Mouse (Mus musculus) liver, embryonic 14.5 days (tissue): Measurements from ENCODE around the gene Srrd. TPM values are rescaled to one million over a fixed set of nuclear protein-coding genes. Genes with fewer than 3 reads are reported as not detected.
A peak's percentile ranks its signal among the peaks of the same experiment; 100 is the strongest.

Source experiments
- ATAC-seq: fragments of 200-750 bp; cut with Nextera tagmentation; 2 replicates; pipeline ENCODE4 v1.8.0; 2017; ENCODE audit warnings: moderate number of reproducible peaks, mild to moderate bottlenecking, moderate library complexity; ENCODE audit not compliant: insufficient read depth
- DNase-seq, 3 experiments: peaks; one replicate each; pipeline ENCODE4 v3.0.0-alpha.2; 2012 to 2013; ENCODE audit warnings: low read depth in 3 of 3, low spot score in 3 of 3
- H3K27ac ChIP-seq: fragments of 300-500 bp; sonication (generic); 2 replicates; pipeline ENCODE4 v1.5.1; 2014; ENCODE audit warnings: moderate library complexity, mild to moderate bottlenecking, control low read depth, inconsistent platforms
- H3K27me3 ChIP-seq: fragments of 300-500 bp; sonication (generic); 2 replicates; pipeline ENCODE4 v1.6.1; 2014; ENCODE audit warnings: mild to moderate bottlenecking, low read length, moderate library complexity; ENCODE audit not compliant: control insufficient read depth, insufficient read depth
- H3K36me3 ChIP-seq: fragments of 300-500 bp; sonication (generic); replicated peaks from 2 replicates; pipeline ENCODE4 v1.6.1; 2014; ENCODE audit warnings: low read depth; ENCODE audit not compliant: control insufficient read depth, insufficient read depth
- H3K4me1 ChIP-seq, 2 experiments: fragments of 200-500 bp in 1 of 2; fragments of 300-500 bp in 1 of 2; sonication (generic) in 1 of 2; replicated peaks; 2 replicates each; pipeline ENCODE4 v1.6.1; 2012 to 2014; ENCODE audit warnings: antibody characterized with exemption in 1 of 2, inconsistent platforms in 1 of 2, low read length in 1 of 2; ENCODE audit not compliant: control insufficient read depth in 2 of 2, insufficient read depth in 2 of 2
- H3K4me2 ChIP-seq: fragments of 300-500 bp; sonication (generic); 2 replicates; pipeline ENCODE4 v1.6.1; 2014; ENCODE audit warnings: low read depth, mild to moderate bottlenecking, control low read depth, moderate library complexity
- H3K4me3 ChIP-seq, 2 experiments: fragments of 200-500 bp in 1 of 2; fragments of 300-500 bp in 1 of 2; sonication (generic) in 1 of 2; 2 replicates each; pipeline ENCODE4 v1.5.1; 2012 to 2014; ENCODE audit warnings: low read depth in 2 of 2, low read length in 2 of 2, mild to moderate bottlenecking in 2 of 2, control low read depth in 1 of 2, inconsistent platforms in 1 of 2, moderate library complexity in 1 of 2; ENCODE audit not compliant: insufficient read depth in 1 of 2
- H3K9ac ChIP-seq: fragments of 300-500 bp; sonication (generic); replicated peaks from 2 replicates; pipeline ENCODE4 v1.6.1; 2014; ENCODE audit warnings: mild to moderate bottlenecking, control low read depth, moderate library complexity
- H3K9me3 ChIP-seq: fragments of 300-500 bp; sonication (generic); 2 replicates; pipeline ENCODE4 v1.6.1; 2016; ENCODE audit warnings: low read length, mixed read lengths; ENCODE audit not compliant: control insufficient read depth
- CTCF ChIP-seq: IDR thresholded peaks from 2 replicates; pipeline ENCODE4 v1.5.1; 2016; ENCODE audit warnings: antibody characterized with exemption, low read depth, control low read depth
- EP300 ChIP-seq: IDR thresholded peaks from 2 replicates; pipeline ENCODE4 v1.6.1; 2016; ENCODE audit warnings: antibody characterized with exemption, low read depth
- WGBS: fragments of 180-500 bp; shearing (Covaris S2); extraction: QIAGEN DNeasy Blood & Tissue Kit; methylation state at CpG from one replicate; pipeline ENCODE4 v1.1.7; 2014; ENCODE audit not compliant: insufficient replicate concordance; 5-methylcytosine and 5-hydroxymethylcytosine counted together
- polyA plus RNA-seq, 2 experiments: library from polyadenylated mRNA; depleted of rRNA in 1 of 2; stranded (reverse) in 1 of 2; unstranded in 1 of 2; fragments of >200 nt; fragmentation: Nextera tagmentation in 1 of 2; extraction: Ambion mirVana in 1 of 2; gene quantifications; 2 replicates each; pipeline versions ENCODE4 v1.2.1 to v1.2.3; 2012 to 2014

The Srrd gene
- polyA plus RNA-seq, 2 experiments, result 13.3 to 16.0 TPM

DNA sequence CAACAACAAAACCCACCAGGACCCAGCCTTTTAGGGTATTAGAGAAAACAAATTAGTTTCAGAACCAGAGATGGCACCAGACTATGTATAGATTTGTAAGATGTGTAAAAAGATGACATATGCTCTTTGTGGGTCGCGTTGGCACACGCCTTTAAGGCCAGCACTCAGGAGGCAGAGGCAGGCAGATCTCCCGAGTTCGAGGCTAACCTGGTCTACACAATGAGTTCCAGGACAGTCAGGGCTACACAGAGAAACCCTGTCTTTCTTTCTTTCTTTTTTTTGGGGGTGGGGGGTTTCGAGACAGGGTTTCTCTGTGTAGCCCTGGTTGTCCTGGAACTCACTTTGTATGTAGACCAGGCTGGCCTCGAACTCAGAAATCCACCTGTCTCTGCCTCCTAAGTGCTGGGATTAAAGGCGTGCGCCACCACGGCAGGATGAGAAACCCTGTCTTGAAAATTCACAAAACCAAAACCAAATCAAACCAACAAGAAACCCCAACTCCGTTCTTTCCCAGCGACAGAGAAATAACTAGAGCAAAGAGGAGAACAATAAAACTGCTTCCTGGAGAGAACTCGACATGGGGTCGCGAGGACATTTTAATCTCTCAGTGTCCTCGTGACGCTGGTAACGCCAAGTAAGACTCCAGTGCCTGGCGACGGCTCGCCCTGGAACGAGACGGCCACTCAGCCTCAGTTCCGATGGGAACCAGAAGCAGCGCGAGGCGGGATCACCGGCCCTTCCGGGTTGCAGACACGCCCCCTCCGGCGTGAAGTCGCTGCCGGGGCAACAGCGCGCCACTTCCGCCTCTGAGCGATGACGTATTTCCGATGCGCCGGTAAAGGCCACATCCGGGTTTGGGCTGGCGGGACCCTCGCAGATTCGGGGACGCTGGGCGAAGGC is 17.0 kb downstream of the Srrd start, which contains the start of gene Tfip11:
Tfip11 (plus strand) TSS at position 813 of the 900 bp plus-strand sequence.
- DNase-seq (peak; percentile 83 to 86 (median 84)), ATAC-seq (peak; percentile 71)
- H3K27me3 ChIP-seq, result no peaks in the 10 kb centered on the region
- peak within 1 kb of the TSS; percentile 81 for H3K9ac ChIP-seq
- peaks cover 18 to 20% of the 10 kb centered on the region in 2 experiments for H3K4me1 ChIP-seq
- H3K36me3 ChIP-seq, result peaks cover 4% of the 10 kb centered on the region
- peak within 1 kb of the TSS; percentile 81 to 96 for H3K4me3 ChIP-seq
- peak; percentile 33; the same call in 1 of the 2 replicates for TF ChIP-seq CTCF
- no peak for TF ChIP-seq EP300
- WGBS, result 5% methylated on average over 48 of the region's 48 CpGs
- peak within 1 kb of the TSS; percentile 31 for H3K27ac ChIP-seq
- peak within 1 kb of the TSS; percentile 78 for H3K4me2 ChIP-seq
- H3K9me3 ChIP-seq, result no peaks in the 10 kb centered on the region

GRCm38 (mm10) chr5:112324637-112325545 is 17.9 kb downstream of the Srrd start:
- peak overlapping the region; percentile 81 to 96 for H3K4me3 ChIP-seq
- ATAC-seq (peak; percentile 87), DNase-seq (peak; percentile 68 to 75 (median 69))
- peak overlapping the region; percentile 54 for H3K9ac ChIP-seq
- H3K4me1 ChIP-seq, result peaks cover 18 to 21% of the 10 kb centered on the region in 2 experiments
- peak overlapping the region; percentile 78 for H3K4me2 ChIP-seq
- H3K27me3 ChIP-seq, result no peaks in the 10 kb centered on the region
- H3K9me3 ChIP-seq, result no peaks in the 10 kb centered on the region
- WGBS, result 7% methylated on average over 24 of the region's 24 CpGs
- TF ChIP-seq CTCF, result no peak
- TF ChIP-seq EP300, result no peak
- H3K27ac ChIP-seq, result peak overlapping the region; percentile 31
- peaks cover 4% of the 10 kb centered on the region for H3K36me3 ChIP-seq

DNA sequence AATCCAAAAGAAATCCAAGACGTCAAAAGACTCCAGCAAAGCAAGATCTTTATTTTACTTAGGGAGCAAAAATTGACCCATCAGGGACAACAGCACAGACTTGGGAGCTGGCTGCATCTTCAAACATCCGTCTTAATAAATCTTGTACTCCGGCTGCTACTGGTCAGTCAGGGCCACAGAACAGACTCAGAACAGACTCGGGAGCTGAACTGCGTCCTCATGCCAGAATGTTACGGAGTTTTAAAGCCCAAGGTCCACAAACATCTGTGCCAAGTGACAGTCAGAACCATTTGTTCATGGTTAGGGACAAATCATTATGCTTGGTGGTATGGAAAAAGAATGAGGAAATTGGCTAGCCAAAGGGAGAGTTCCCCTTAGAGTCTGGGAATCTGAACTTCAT is 19.6 kb downstream of the Srrd start:
- Histone ChIP-seq H3K4me2 (no peak overlapping the region), H3K36me3 (no peaks in the 10 kb centered on the region), H3K9me3 (no peaks in the 10 kb centered on the region), H3K27ac (no peak overlapping the region), H3K27me3 (no peaks in the 10 kb centered on the region), H3K4me1 (peaks cover 18 to 27% of the 10 kb centered on the region in 2 experiments), H3K9ac (no peak overlapping the region), H3K4me3 (no peak overlapping the region)
- 82% methylated on average over 6 of the region's 6 CpGs for WGBS
- no peak for TF ChIP-seq CTCF
- no peak for TF ChIP-seq EP300
- DNase-seq, result no peak
- ATAC-seq, result no peak

DNA sequence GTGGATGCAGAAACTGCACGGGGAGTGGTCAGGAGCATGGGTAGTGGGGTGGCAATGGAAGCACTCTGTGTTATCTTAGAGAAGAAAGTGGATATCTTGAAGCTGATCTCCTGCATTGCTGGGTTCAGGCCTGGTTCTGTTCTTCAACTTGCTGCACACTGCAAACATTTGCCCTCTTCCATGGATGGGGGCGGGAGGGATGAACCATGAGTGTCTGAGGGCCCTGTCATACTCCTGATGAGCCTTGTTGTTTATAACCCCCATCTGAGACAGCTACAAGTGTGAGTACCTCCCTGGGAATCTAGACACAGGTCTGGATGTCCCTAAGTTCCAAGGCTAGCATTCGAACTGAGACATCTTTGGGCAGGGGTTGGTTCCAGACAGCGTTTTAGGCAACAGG is 21.5 kb downstream of the Srrd start:
- no peaks in the 10 kb centered on the region for H3K27me3 ChIP-seq
- peaks cover 14 to 24% of the 10 kb centered on the region in 2 experiments for H3K4me1 ChIP-seq
- no peak overlapping the region for H3K4me3 ChIP-seq
- H3K9ac ChIP-seq, result no peak overlapping the region
- H3K4me2 ChIP-seq, result no peak overlapping the region
- TF ChIP-seq EP300, result no peak
- no peak for TF ChIP-seq CTCF
- no peaks in the 10 kb centered on the region for H3K9me3 ChIP-seq
- H3K27ac ChIP-seq, result no peak overlapping the region
- 55% methylated on average over 4 of the region's 4 CpGs for WGBS
- no peak for ATAC-seq
- H3K36me3 ChIP-seq, result no peaks in the 10 kb centered on the region
- no peak for DNase-seq

DNA sequence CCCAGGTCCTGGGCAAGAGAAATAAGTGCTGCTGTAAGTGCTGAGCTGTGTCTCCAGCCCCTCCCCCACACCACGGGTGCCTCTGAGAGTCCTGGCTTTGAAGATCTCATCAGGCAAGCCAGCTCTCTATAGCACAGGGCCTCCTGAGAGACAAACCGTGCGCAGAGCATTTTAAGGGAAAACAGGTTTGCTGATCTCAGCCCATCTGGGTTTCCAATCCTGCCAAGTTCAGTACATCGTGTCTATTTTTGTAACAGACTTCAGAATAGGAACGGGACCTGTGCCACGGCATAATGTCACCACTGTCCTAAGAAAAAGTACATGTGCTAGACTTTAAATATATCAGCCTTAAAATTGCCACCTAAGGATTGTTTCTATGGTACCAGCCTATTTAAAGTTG is 21.9 kb downstream of the Srrd start:
- H3K4me3 ChIP-seq, result no peak overlapping the region
- no peak overlapping the region for H3K4me2 ChIP-seq
- no peak for TF ChIP-seq CTCF
- no peak for TF ChIP-seq EP300
- H3K9ac ChIP-seq, result no peak overlapping the region
- ATAC-seq, result no peak
- no peaks in the 10 kb centered on the region for H3K36me3 ChIP-seq
- peaks cover 14 to 24% of the 10 kb centered on the region in 2 experiments for H3K4me1 ChIP-seq
- no peak overlapping the region for H3K27ac ChIP-seq
- DNase-seq, result no peak
- 61% methylated on average over 6 of the region's 6 CpGs for WGBS
- H3K27me3 ChIP-seq, result no peaks in the 10 kb centered on the region
- no peaks in the 10 kb centered on the region for H3K9me3 ChIP-seq
